Mouse (Mus musculus) heart, adult 2 months (tissue): ENCODE measurements at regions not wholly inside any gene's neighbourhood (a gene's known extent, or its start where the extent isn't known, plus 50 kb on each side); places are given as distances from the start of the nearest gene placed in this dataset.

Source experiments
- CTCF ChIP-seq: fragments of 200-600 bp; IDR thresholded peaks from 2 replicates; pipeline ENCODE4 v1.8.1; 2022; ENCODE audit warnings: antibody characterized with exemption, mild to moderate bottlenecking, moderate library complexity
- EP300 ChIP-seq: fragments of 200-500 bp; IDR thresholded peaks from 2 replicates; pipeline ENCODE4 v1.6.1; 2011; ENCODE audit warnings: low read depth, low read length, control low read depth; ENCODE audit not compliant: insufficient read depth
- POLR2A ChIP-seq: fragments of 200-500 bp; IDR thresholded peaks from 2 replicates; pipeline ENCODE4 v1.6.1; 2011; ENCODE audit warnings: mild to moderate bottlenecking, low read depth, low read length, control low read depth; ENCODE audit not compliant: insufficient read depth

DNA sequence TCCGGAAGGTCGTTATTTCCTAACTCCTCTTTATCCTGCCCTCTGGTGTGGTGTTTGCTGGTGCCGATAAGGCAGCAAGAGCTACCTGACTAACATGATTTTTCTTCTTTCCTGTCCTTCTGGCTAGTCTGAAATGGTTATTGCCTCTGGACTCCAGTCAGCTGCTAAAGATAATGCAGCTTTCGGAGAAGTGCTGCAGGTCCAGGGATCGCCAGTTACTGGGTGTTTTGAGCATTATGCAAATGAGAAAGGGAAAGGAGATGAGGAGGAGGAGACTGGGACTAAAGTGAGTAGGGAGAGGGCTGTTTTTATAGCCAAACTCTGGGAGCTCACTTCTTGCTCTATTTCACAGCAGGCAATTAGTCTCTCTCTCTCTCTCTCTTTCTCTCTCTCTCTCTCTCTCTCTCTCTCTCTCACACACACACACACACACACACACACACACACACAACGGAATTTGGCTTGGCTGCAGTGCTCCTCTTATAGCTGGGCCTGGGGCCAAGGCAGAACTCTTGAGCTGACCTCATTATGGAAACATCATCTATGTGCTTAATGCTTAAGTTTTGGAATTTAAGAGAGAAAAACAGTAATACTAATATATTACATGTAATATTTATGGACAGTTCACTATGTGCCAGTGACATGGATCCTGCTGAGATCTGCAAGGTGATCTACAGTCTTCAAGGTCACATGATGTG lies 637.7 kb upstream of the Nrp1 start:
- no peak for TF ChIP-seq POLR2A
- no peak for TF ChIP-seq CTCF
- no peak for TF ChIP-seq EP300
